Mouse (Mus musculus) liver, adult (tissue): ENCODE results near the gene Lcorl.
A peak's percentile ranks its signal among the peaks of the same experiment; 100 is the strongest.

Experiments used
- GATA4 ChIP-seq: IDR thresholded peaks from 2 replicates; pipeline ENCODE4 v1.6.1; 2014; ENCODE audit warnings: mild to moderate bottlenecking, low read length; ENCODE audit not compliant: insufficient replicate concordance

Lcorl gene

GRCm38 (mm10) chr5:45857254-45858011 is at the start of gene Lcorl:
Gene Lcorl (minus strand): TSS chr5:45857615.
- TF ChIP-seq GATA4, result peak; percentile 6; the same call in 1 of the 2 replicates

- no peak for TF ChIP-seq GATA4
Measured at GRCm38 (mm10) chr5:45904683-45905082, 47.3 kb upstream of the Lcorl start.

GRCm38 (mm10) chr5:45903246-45903645 is 45.8 kb upstream of the Lcorl start:
- TF ChIP-seq GATA4, result no peak

GRCm38 (mm10) chr5:45895362-45895761 is 37.9 kb upstream of the Lcorl start:
- TF ChIP-seq GATA4, result no peak

- no peak for TF ChIP-seq GATA4
Measured at GRCm38 (mm10) chr5:45893696-45894095, 36.3 kb upstream of the Lcorl start.

- TF ChIP-seq GATA4, result no peak
Measured at GRCm38 (mm10) chr5:45876328-45876727, 18.9 kb upstream of the Lcorl start.

GRCm38 (mm10) chr5:45875472-45875871 is 18.1 kb upstream of the Lcorl start:
- TF ChIP-seq GATA4, result no peak

GRCm38 (mm10) chr5:45874284-45875030 is 17.0 kb upstream of the Lcorl start:
- no peak for TF ChIP-seq GATA4

- TF ChIP-seq GATA4, result no peak
Measured at GRCm38 (mm10) chr5:45858368-45858767, 953 bp upstream of the Lcorl start.

- TF ChIP-seq GATA4, result no peak
Measured at GRCm38 (mm10) chr5:45856876-45857253, 550 bp downstream of the Lcorl start.

- TF ChIP-seq GATA4, result no peak
Measured at GRCm38 (mm10) chr5:45856303-45856821, 1.1 kb downstream of the Lcorl start.

- TF ChIP-seq GATA4, result no peak
Measured at GRCm38 (mm10) chr5:45855526-45856302, 1.7 kb downstream of the Lcorl start.

GRCm38 (mm10) chr5:45844723-45845122 is 12.7 kb downstream of the Lcorl start:
- TF ChIP-seq GATA4, result no peak

GRCm38 (mm10) chr5:45835131-45835530 is 22.3 kb downstream of the Lcorl start:
- TF ChIP-seq GATA4, result no peak

- TF ChIP-seq GATA4, result no peak
Measured at GRCm38 (mm10) chr5:45811527-45811926, 45.9 kb downstream of the Lcorl start.
